Mouse (Mus musculus) limb, embryonic 15.5 days (tissue): ENCODE results near the gene Klhl23. TPM values are rescaled to one million over a fixed set of nuclear protein-coding genes. Genes with fewer than 3 reads are reported as not detected.

Experiments
- ATAC-seq: fragments of 200-750 bp; cut with Nextera tagmentation; 2 replicates; pipeline ENCODE4 v1.8.0; 2017; ENCODE audit warnings: low read depth, moderate TSS enrichment; ENCODE audit not compliant: insufficient number of reproducible peaks, low FRiP score, low TSS enrichment
- H3K27ac ChIP-seq: fragments of 300-500 bp; sonication (generic); 2 replicates; pipeline ENCODE4 v1.5.1; 2015; ENCODE audit warnings: moderate library complexity, mild to moderate bottlenecking, inconsistent platforms
- H3K27me3 ChIP-seq: fragments of 300-500 bp; sonication (generic); 2 replicates; pipeline ENCODE4 v1.6.1; 2015; ENCODE audit warnings: inconsistent platforms
- H3K36me3 ChIP-seq: fragments of 300-500 bp; sonication (generic); 2 replicates; pipeline ENCODE4 v1.6.1; 2015; ENCODE audit warnings: inconsistent platforms
- H3K4me1 ChIP-seq: fragments of 300-500 bp; sonication (generic); 2 replicates; pipeline ENCODE4 v1.6.1; 2015; ENCODE audit warnings: inconsistent platforms
- H3K4me2 ChIP-seq: fragments of 300-500 bp; sonication (generic); 2 replicates; pipeline ENCODE4 v1.6.1; 2015; ENCODE audit warnings: mild to moderate bottlenecking, inconsistent platforms
- H3K4me3 ChIP-seq: fragments of 300-500 bp; sonication (generic); 2 replicates; pipeline ENCODE4 v1.5.1; 2015; ENCODE audit warnings: mild to moderate bottlenecking, inconsistent platforms
- H3K9ac ChIP-seq: fragments of 300-500 bp; sonication (generic); 2 replicates; pipeline ENCODE4 v1.6.1; 2015; ENCODE audit warnings: inconsistent platforms
- H3K9me3 ChIP-seq: fragments of 300-500 bp; sonication (generic); 2 replicates; pipeline ENCODE4 v1.6.1; 2016; ENCODE audit warnings: inconsistent platforms
- WGBS: fragments of 180-500 bp; shearing (Covaris S2); methylation state at CpG from one replicate; pipeline ENCODE4 v1.1.7; 2015; 5-methylcytosine and 5-hydroxymethylcytosine counted together
- polyA plus RNA-seq: library from polyadenylated mRNA; unstranded; fragments of >200 nt; fragmentation: Nextera tagmentation; extraction: Ambion mirVana; gene quantifications from 2 replicates; pipeline ENCODE4 v1.2.1, GENCODE M21; 2015

The Klhl23 gene
- polyA plus RNA-seq, 1 experiment from 2014 or later, result 25.3 TPM

GRCm38 (mm10) chr2:69883990-69884391, 62.2 kb downstream of the Klhl23 start:
- no peaks in the 10 kb centered on the region for H3K27me3 ChIP-seq
- H3K4me2 ChIP-seq, result no peak overlapping the region
- H3K4me1 ChIP-seq, result no peaks in the 10 kb centered on the region
- H3K36me3 ChIP-seq, result peaks cover 8% of the 10 kb centered on the region; the same call in 1 of the 2 replicates
- H3K4me3 ChIP-seq, result no peak overlapping the region
- H3K9me3 ChIP-seq, result no peaks in the 10 kb centered on the region
- ATAC-seq, result no peak
- WGBS, result 80% methylated on average over 2 of the region's 2 CpGs
- no peak overlapping the region for H3K27ac ChIP-seq
- no peak overlapping the region for H3K9ac ChIP-seq

- Histone ChIP-seq H3K9ac (peak overlapping the region; percentile 83; the same call in 1 of the 2 replicates), H3K36me3 (peaks cover 7% of the 10 kb centered on the region; the same call in 1 of the 2 replicates), H3K4me1 (no peaks in the 10 kb centered on the region), H3K4me3 (peak overlapping the region; percentile 63), H3K4me2 (peak overlapping the region; percentile 63), H3K27ac (no peak overlapping the region), H3K9me3 (no peaks in the 10 kb centered on the region), H3K27me3 (no peaks in the 10 kb centered on the region)
- 50% methylated on average over 6 of the region's 6 CpGs for WGBS
- ATAC-seq, result no peak
Observed at GRCm38 (mm10) chr2:69884581-69884980, 62.8 kb downstream of the Klhl23 start.

- ATAC-seq, result no peak
- Histone ChIP-seq H3K4me3 (peak overlapping the region; percentile 63), H3K36me3 (peaks cover 2% of the 10 kb centered on the region; the same call in 1 of the 2 replicates), H3K4me1 (no peaks in the 10 kb centered on the region), H3K27ac (peak overlapping the region; percentile 84), H3K27me3 (no peaks in the 10 kb centered on the region), H3K4me2 (peak overlapping the region; percentile 63), H3K9ac (peak overlapping the region; percentile 83), H3K9me3 (no peaks in the 10 kb centered on the region)
- 7% methylated on average over 12 of the region's 12 CpGs for WGBS
Observed at GRCm38 (mm10) chr2:69885050-69885449, 63.3 kb downstream of the Klhl23 start.

- H3K27me3 ChIP-seq, result no peaks in the 10 kb centered on the region
- peak within 1 kb of the TSS; percentile 84 for H3K27ac ChIP-seq
- H3K4me1 ChIP-seq, result no peaks in the 10 kb centered on the region
- H3K4me3 ChIP-seq, result peak within 1 kb of the TSS; percentile 63
- peak; percentile 92 for ATAC-seq
- no peaks in the 10 kb centered on the region for H3K36me3 ChIP-seq
- no peaks in the 10 kb centered on the region for H3K9me3 ChIP-seq
- peak within 1 kb of the TSS; percentile 63 for H3K4me2 ChIP-seq
- WGBS, result 2% methylated on average over 45 of the region's 45 CpGs
- peak within 1 kb of the TSS; percentile 83 for H3K9ac ChIP-seq
Observed at GRCm38 (mm10) chr2:69885451-69886305, 63.9 kb downstream of the Klhl23 start, which contains the start of gene Mettl5. Gene Mettl5 (minus strand): TSS chr2:69885615.

Other genes starting within 250 kb of the Klhl23 start
- not detected in 2 replicates for gene Lrp2, start 235.9 kb upstream of the Klhl23 start, polyA plus RNA-seq
- 16.1 and 18.3 TPM in 2 replicates for gene Bbs5, start 174.8 kb upstream of the Klhl23 start, polyA plus RNA-seq
- gene Klhl41, start 151.8 kb upstream of the Klhl23 start, polyA plus RNA-seq, result 16.4 and 44.3 TPM in 2 replicates
- gene Fastkd1, start 108.4 kb upstream of the Klhl23 start, polyA plus RNA-seq, result 9.9 and 10.1 TPM in 2 replicates
- gene Ppig, start 99.4 kb upstream of the Klhl23 start, polyA plus RNA-seq, result 138 and 139 TPM in 2 replicates
- gene Ccdc173, start 32.4 kb upstream of the Klhl23 start, polyA plus RNA-seq, result 1.5 and 1.7 TPM in 2 replicates
- 21.6 and 23.6 TPM in 2 replicates for gene Phospho2, start 32.3 kb upstream of the Klhl23 start, polyA plus RNA-seq
- gene Ssb, start 39.6 kb downstream of the Klhl23 start, polyA plus RNA-seq, result 302 and 328 TPM in 2 replicates
- gene Mettl5, start 63.7 kb downstream of the Klhl23 start, polyA plus RNA-seq, result 31.8 and 33.7 TPM in 2 replicates
- gene Ubr3, start 75.3 kb downstream of the Klhl23 start, polyA plus RNA-seq, result 9.5 and 13.7 TPM in 2 replicates
- not detected in 2 replicates for gene Myo3b, start 217.2 kb downstream of the Klhl23 start, polyA plus RNA-seq